Mouse (Mus musculus) forebrain, embryonic 11.5 days (tissue): ENCODE data around the gene Col6a3. TPM values are rescaled to one million over a fixed set of nuclear protein-coding genes. Genes with fewer than 3 reads are reported as not detected.
A peak's percentile ranks its signal among the peaks of the same experiment; 100 is the strongest.

Experiments used
- ATAC-seq: fragments of 200-750 bp; cut with Nextera tagmentation; replicated peaks from 2 replicates; pipeline ENCODE4 v1.8.0; 2017; ENCODE audit warnings: moderate TSS enrichment; ENCODE audit not compliant: low FRiP score
- DNase-seq: peaks from one replicate; pipeline ENCODE4 v3.0.0-alpha.2; 2017; ENCODE audit warnings: low spot score
- H3K27ac ChIP-seq: fragments of 300-500 bp; sonication (generic); 2 replicates; pipeline ENCODE4 v1.5.1; 2014; ENCODE audit warnings: low read depth, low read length
- H3K27me3 ChIP-seq: fragments of 300-500 bp; sonication (generic); 2 replicates; pipeline ENCODE4 v1.6.1; 2014; ENCODE audit warnings: mild to moderate bottlenecking, low read length, mixed read lengths; ENCODE audit not compliant: control insufficient read depth, insufficient read depth
- H3K36me3 ChIP-seq: fragments of 300-500 bp; sonication (generic); 2 replicates; pipeline ENCODE4 v1.6.1; 2014; ENCODE audit warnings: mild to moderate bottlenecking, low read length, moderate library complexity, mixed read lengths; ENCODE audit not compliant: control insufficient read depth, insufficient read depth
- H3K4me1 ChIP-seq: fragments of 300-500 bp; sonication (generic); replicated peaks from 2 replicates; pipeline ENCODE4 v1.6.1; 2014; ENCODE audit warnings: low read length, mixed read lengths; ENCODE audit not compliant: control insufficient read depth, insufficient read depth
- H3K4me2 ChIP-seq: fragments of 300-500 bp; sonication (generic); 2 replicates; pipeline ENCODE4 v1.6.1; 2014; ENCODE audit warnings: low read depth, mild to moderate bottlenecking, low read length, moderate library complexity, mixed read lengths; ENCODE audit not compliant: severe bottlenecking
- H3K4me3 ChIP-seq: fragments of 300-500 bp; sonication (generic); 2 replicates; pipeline ENCODE4 v1.5.1; 2014; ENCODE audit warnings: low read depth, low read length
- H3K9ac ChIP-seq: fragments of 300-500 bp; sonication (generic); 2 replicates; pipeline ENCODE4 v1.6.1; 2014; ENCODE audit warnings: low read length
- H3K9me3 ChIP-seq: fragments of 300-500 bp; sonication (generic); 2 replicates; pipeline ENCODE4 v1.6.1; 2016; ENCODE audit warnings: low read length, mixed read lengths; ENCODE audit not compliant: control insufficient read depth
- WGBS: fragments of 180-500 bp; shearing (Covaris S2); extraction: QIAGEN DNeasy Blood & Tissue Kit; methylation state at CpG from one replicate; pipeline ENCODE4 v1.1.7; 2014; 5-methylcytosine and 5-hydroxymethylcytosine counted together
- polyA plus RNA-seq: library from polyadenylated mRNA; unstranded; fragments of >200 nt; fragmentation: Nextera tagmentation; extraction: Ambion mirVana; gene quantifications from 2 replicates; pipeline ENCODE4 v1.2.1, GENCODE M21; 2014

The Col6a3 gene
- polyA plus RNA-seq, 1 experiment from 2014 or later: 6.3 TPM

- DNase-seq (no peak), ATAC-seq (no peak)
- Histone ChIP-seq H3K36me3 (no peaks in the 10 kb centered on the region), H3K27me3 (no peaks in the 10 kb centered on the region), H3K4me2 (no peak overlapping the region), H3K4me3 (no peak overlapping the region), H3K9me3 (no peaks in the 10 kb centered on the region), H3K9ac (no peak overlapping the region), H3K27ac (no peak overlapping the region), H3K4me1 (no peaks in the 10 kb centered on the region)
- 38% methylated on average over 8 of the region's 8 CpGs for WGBS
These were observed 6.1 kb upstream of the Col6a3 start for GRCm38 (mm10) chr1:90849836-90850235.

GRCm38 (mm10) chr1:90845206-90845605 lies 1.4 kb upstream of the Col6a3 start:
- Histone ChIP-seq H3K36me3 (no peaks in the 10 kb centered on the region), H3K4me1 (no peaks in the 10 kb centered on the region), H3K9me3 (no peaks in the 10 kb centered on the region), H3K9ac (no peak overlapping the region), H3K4me3 (no peak overlapping the region), H3K27me3 (no peaks in the 10 kb centered on the region), H3K27ac (no peak overlapping the region), H3K4me2 (no peak overlapping the region)
- ATAC-seq (no peak), DNase-seq (no peak)
- WGBS: 66% methylated on average over 10 of the region's 10 CpGs

- no peaks in the 10 kb centered on the region for H3K36me3 ChIP-seq
- no peak for ATAC-seq
- no peak overlapping the region for H3K4me3 ChIP-seq
- no peak for DNase-seq
- 87% methylated on average over 9 of the region's 9 CpGs for WGBS
- no peaks in the 10 kb centered on the region for H3K27me3 ChIP-seq
- H3K4me1 ChIP-seq: no peaks in the 10 kb centered on the region
- no peaks in the 10 kb centered on the region for H3K9me3 ChIP-seq
- H3K4me2 ChIP-seq: no peak overlapping the region
- H3K9ac ChIP-seq: no peak overlapping the region
- H3K27ac ChIP-seq: no peak overlapping the region
These were observed 783 bp downstream of the Col6a3 start for GRCm38 (mm10) chr1:90842789-90843587.

GRCm38 (mm10) chr1:90840250-90840649 lies 3.5 kb downstream of the Col6a3 start:
- H3K27me3 ChIP-seq: no peaks in the 10 kb centered on the region
- no peak overlapping the region for H3K4me2 ChIP-seq
- no peak overlapping the region for H3K9ac ChIP-seq
- no peak overlapping the region for H3K27ac ChIP-seq
- no peak overlapping the region for H3K4me3 ChIP-seq
- ATAC-seq (no peak), DNase-seq (peak; percentile 59)
- 17% methylated on average over 4 of the region's 4 CpGs for WGBS
- H3K36me3 ChIP-seq: no peaks in the 10 kb centered on the region
- H3K4me1 ChIP-seq: no peaks in the 10 kb centered on the region
- H3K9me3 ChIP-seq: no peaks in the 10 kb centered on the region

GRCm38 (mm10) chr1:90838657-90839056 lies 5.1 kb downstream of the Col6a3 start:
- Histone ChIP-seq H3K36me3 (no peaks in the 10 kb centered on the region), H3K9me3 (no peaks in the 10 kb centered on the region), H3K4me3 (no peak overlapping the region), H3K4me1 (no peaks in the 10 kb centered on the region), H3K27ac (no peak overlapping the region), H3K27me3 (no peaks in the 10 kb centered on the region), H3K4me2 (no peak overlapping the region), H3K9ac (no peak overlapping the region)
- 81% methylated on average over 4 of the region's 4 CpGs for WGBS
- DNase-seq (no peak), ATAC-seq (no peak)

- Histone ChIP-seq H3K4me3 (no peak overlapping the region), H3K27ac (no peak overlapping the region), H3K36me3 (no peaks in the 10 kb centered on the region), H3K4me1 (no peaks in the 10 kb centered on the region), H3K9ac (no peak overlapping the region), H3K9me3 (no peaks in the 10 kb centered on the region), H3K4me2 (no peak overlapping the region), H3K27me3 (no peaks in the 10 kb centered on the region)
- WGBS: 75% methylated on average over 12 of the region's 12 CpGs
- ATAC-seq: no peak
- no peak for DNase-seq
These were observed 5.5 kb downstream of the Col6a3 start for GRCm38 (mm10) chr1:90838221-90838620.

- no peaks in the 10 kb centered on the region for H3K36me3 ChIP-seq
- WGBS: 73% methylated on average over 5 of the region's 5 CpGs
- H3K4me2 ChIP-seq: no peak overlapping the region
- H3K4me3 ChIP-seq: no peak overlapping the region
- no peaks in the 10 kb centered on the region for H3K27me3 ChIP-seq
- no peaks in the 10 kb centered on the region for H3K4me1 ChIP-seq
- no peak overlapping the region for H3K9ac ChIP-seq
- DNase-seq (no peak), ATAC-seq (no peak)
- no peak overlapping the region for H3K27ac ChIP-seq
- no peaks in the 10 kb centered on the region for H3K9me3 ChIP-seq
These were observed 7.5 kb downstream of the Col6a3 start for GRCm38 (mm10) chr1:90836178-90836740.

- no peaks in the 10 kb centered on the region for H3K27me3 ChIP-seq
- WGBS: 60% methylated on average over 6 of the region's 6 CpGs
- no peaks in the 10 kb centered on the region for H3K9me3 ChIP-seq
- H3K4me2 ChIP-seq: no peak overlapping the region
- DNase-seq (no peak), ATAC-seq (no peak)
- H3K4me1 ChIP-seq: no peaks in the 10 kb centered on the region
- H3K9ac ChIP-seq: no peak overlapping the region
- H3K27ac ChIP-seq: no peak overlapping the region
- no peaks in the 10 kb centered on the region for H3K36me3 ChIP-seq
- no peak overlapping the region for H3K4me3 ChIP-seq
These were observed 9.1 kb downstream of the Col6a3 start for GRCm38 (mm10) chr1:90834701-90835100.

GRCm38 (mm10) chr1:90830006-90830405 lies 13.8 kb downstream of the Col6a3 start:
- Histone ChIP-seq H3K27ac (no peak overlapping the region), H3K9me3 (no peaks in the 10 kb centered on the region), H3K36me3 (no peaks in the 10 kb centered on the region), H3K4me3 (no peak overlapping the region), H3K9ac (no peak overlapping the region), H3K4me2 (no peak overlapping the region), H3K27me3 (no peaks in the 10 kb centered on the region), H3K4me1 (no peaks in the 10 kb centered on the region)
- ATAC-seq (no peak), DNase-seq (no peak)
- WGBS: 54% methylated on average over 6 of the region's 6 CpGs
